Mouse (Mus musculus) ovary, adult 10 weeks (tissue): Measurements from ENCODE around the gene Gm10647. TPM values are rescaled to one million over a fixed set of nuclear protein-coding genes. Genes with fewer than 3 reads are reported as not detected.

Experiments
- polyA plus RNA-seq: library from polyadenylated mRNA; stranded (reverse); fragments of 350-450 nt; fragmentation: Illumina TruSeq; extraction: RNeasy Lipid Tissue Mini Kit (QIAGEN cat#74804); gene quantifications from one replicate; pipeline ENCODE4 v1.2.3, GENCODE M21; 2014

Gm10647 gene
- polyA plus RNA-seq, result 0.29 TPM

DNA sequence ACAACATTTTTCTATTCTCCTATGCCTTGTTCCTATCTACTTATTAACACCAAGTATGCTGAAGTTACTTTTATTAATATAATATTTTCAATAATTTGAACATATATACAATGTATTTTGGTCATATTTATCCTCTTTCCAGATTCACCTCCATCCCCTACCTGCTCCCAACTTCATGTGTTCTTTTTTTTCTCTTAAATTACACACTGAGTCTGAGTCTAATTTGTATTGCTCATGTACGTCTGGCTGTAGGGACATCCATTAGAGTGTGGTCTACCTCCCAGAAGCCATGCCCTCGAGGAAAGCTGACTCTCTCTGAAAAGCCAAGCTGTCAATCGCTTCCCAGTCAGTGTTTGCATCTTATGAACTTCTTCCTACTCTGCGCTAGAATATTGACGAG is at the start of gene Gm10647:
TSS of gene Gm10647 (plus strand) at position 301 of the 400 bp plus-strand sequence.

DNA sequence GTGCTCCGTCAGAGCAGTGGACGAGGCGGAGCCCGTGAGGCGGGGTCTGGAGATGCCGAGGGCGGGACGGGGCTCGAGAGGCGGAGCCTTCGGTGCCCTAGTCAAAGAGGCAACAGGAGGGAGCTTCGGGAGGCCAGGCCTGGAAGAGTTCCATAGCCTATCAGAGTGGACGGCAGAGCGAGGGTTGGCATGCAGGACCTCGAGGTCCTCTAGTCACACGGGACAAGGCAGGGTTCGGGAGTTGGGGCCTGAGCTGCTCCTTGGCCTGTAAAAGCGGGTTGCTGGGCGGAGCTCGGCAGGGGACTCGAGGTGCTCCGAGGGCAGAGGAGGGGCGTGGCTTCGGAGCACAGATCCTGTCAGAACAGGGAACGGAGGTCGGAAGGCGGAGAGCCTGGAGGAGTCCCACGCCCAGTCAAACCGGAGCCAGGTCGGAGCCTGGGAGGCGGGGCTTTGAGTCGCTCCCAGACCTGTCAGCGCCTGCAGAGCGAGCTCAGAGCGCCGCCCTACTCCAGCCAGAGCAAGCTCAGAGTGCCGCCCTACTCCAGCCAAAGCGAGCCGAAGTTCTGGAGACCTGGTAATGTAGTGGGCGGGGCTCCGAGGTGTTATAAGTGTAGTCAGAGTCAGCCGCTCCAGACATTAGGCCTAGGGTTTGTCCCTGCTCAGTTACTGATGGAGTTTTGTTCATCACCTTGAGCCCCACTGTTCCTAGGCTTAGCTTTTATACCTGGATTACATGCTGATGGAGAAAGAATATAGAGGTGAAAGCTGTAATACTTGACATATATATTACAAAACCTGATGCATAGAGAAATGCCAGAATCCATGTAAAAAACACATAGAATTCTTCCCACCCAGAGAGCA is 1.1 kb upstream of the Gm10647 start, which contains the start of gene Aph1b:
TSS of gene Aph1b (minus strand) at position 27 of the 861 bp plus-strand sequence.

DNA sequence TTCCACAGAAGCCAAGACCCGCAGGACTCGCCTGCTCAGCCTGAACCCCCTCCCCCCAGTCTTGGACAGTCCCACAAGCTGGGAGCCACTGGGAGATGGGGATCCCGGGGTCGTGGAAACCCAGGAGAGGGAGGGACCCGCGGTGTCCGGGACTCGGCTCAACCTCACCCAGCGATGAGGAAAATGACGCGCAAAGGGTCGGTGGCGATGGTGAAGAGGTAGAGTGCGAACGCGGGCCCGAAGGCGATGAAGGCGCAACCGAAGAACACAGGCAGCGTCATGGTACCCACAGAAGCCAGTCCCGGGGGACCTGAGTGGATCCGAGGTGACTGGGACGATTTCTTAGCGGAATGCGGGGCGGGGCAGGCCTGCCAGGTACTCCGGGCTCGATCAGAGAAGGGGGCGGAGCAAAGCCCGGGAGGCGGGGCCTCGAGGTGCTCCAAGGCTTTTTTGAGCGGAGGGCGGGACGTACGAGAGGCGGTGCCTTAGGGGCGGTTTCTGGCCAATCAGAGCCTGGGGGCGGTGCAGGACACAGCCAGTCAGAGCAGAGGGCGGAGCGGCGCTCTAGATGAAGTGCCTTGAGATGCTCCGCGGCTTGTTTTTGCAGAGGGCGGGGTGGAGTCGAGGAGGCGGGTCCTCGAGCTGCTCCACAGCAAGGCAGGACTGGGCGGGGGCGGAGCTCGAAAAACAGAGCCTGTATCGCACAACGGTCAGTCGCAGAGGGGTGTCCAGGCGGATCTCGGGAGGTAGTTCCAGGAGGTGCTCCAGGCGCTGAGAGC is 37.7 kb downstream of the Gm10647 start, which contains the start of gene Aph1c:
TSS of gene Aph1c (minus strand) at position 409 of the 779 bp plus-strand sequence.

Other genes starting within 250 kb of the Gm10647 start
- gene Usp3, start 203.9 kb upstream of the Gm10647 start, polyA plus RNA-seq, result 232 TPM
- 6.4 TPM for gene Car12, start 83.4 kb upstream of the Gm10647 start, polyA plus RNA-seq
- 29.6 TPM for gene Aph1b, start 1.5 kb upstream of the Gm10647 start, polyA plus RNA-seq
- 8.3 TPM for gene Aph1c, start 37.7 kb downstream of the Gm10647 start, polyA plus RNA-seq
- gene Rab8b, start 122.6 kb downstream of the Gm10647 start, polyA plus RNA-seq, result 93.7 TPM
- gene Rps27l, start 149.0 kb downstream of the Gm10647 start, polyA plus RNA-seq, result 438 TPM
- 11.4 TPM for gene Lactb, start 178.4 kb downstream of the Gm10647 start, polyA plus RNA-seq